In the genomic region with DNA sequence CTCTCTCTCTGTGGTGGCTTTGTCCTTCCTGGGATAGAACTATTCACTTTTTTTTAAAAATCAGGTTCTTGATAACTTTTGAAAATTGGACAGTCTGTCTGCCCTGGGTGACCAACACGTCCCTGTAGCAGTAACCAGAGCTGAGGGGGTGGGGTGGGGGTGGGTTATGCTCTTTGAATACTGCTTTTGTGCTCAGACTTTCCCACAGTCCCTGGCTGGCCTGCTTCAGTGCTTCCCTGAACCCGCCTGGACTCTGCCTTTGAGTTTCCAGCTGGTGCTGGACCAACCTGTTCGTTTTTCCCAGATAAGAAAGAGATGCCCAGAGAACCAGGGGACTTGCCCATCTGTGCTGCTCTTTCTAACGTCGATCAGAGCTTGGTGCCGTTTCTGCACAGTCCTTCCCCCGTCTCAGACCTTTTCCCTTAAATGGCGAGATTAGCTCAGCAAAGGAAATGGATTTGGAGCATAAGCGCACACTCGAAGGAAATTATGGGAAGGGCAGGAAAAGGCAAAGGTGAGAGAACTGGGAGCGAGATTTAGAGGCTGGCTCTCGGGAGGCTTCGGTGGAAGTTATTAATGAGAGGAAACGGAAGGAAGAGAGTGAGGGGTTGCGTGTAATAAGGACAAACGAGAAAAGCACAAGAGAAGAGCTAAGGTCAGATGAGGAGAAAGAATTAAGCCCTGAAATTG, we compare ENCODE assay signal across 9 mouse cellular contexts. TPM values are rescaled to one million over a fixed set of nuclear protein-coding genes. Genes with fewer than 3 reads are reported as not detected.
DNase-seq lines count a peak whose midpoint lies in the region; ATAC-seq lines count a peak whose summit lies in the region.
"Had no signal": no experiment of that assay in that cellular context is flagged by ENCODE, and none has a peak within 500 bp of the region (broad histone marks: within the 10 kb centered on the region; RNA-seq: fewer than 3 reads in every experiment).

No protein-coding gene starts in this region.

- intact Hi-C loops in left cerebral cortex, postnatal 25 days (cut with DNase I) = no loop called here

- ATAC-seq in forebrain, embryonic 12.5 days (ENCODE audit: low FRiP score) = peak; percentile 42; the same call in 1 of the 2 replicates
- ATAC-seq in midbrain, embryonic 15.5 days (replicated peaks) = peak; percentile 60; the same call in 1 of the 2 replicates

- H3K9me3 ChIP-seq in forebrain, embryonic 12.5 days = no peaks in the 10 kb centered on the region
- H3K9me3 ChIP-seq in midbrain, embryonic 15.5 days = no peaks in the 10 kb centered on the region
- H3K9me3 ChIP-seq: G1E had no signal

- H3K27ac ChIP-seq in forebrain, embryonic 12.5 days = no peak overlapping the region
- no peak overlapping the region for H3K27ac ChIP-seq in midbrain, embryonic 15.5 days

- peaks cover 13% of the 10 kb centered on the region for H3K4me1 ChIP-seq in forebrain, embryonic 12.5 days
- peaks cover 9% of the 10 kb centered on the region for H3K4me1 ChIP-seq in midbrain, embryonic 15.5 days

- no peak overlapping the region for H3K9ac ChIP-seq in forebrain, embryonic 12.5 days
- H3K9ac ChIP-seq in midbrain, embryonic 15.5 days = no peak overlapping the region

- H3K4me3 ChIP-seq in forebrain, embryonic 12.5 days (replicated peaks) = no peak overlapping the region
- H3K4me3 ChIP-seq in midbrain, embryonic 15.5 days = peak overlapping the region; percentile 10; the same call in 1 of the 2 replicates

- H3K4me2 ChIP-seq in forebrain, embryonic 12.5 days = peak overlapping the region; percentile 26
- H3K4me2 ChIP-seq in midbrain, embryonic 15.5 days = peak overlapping the region; percentile 38

- DNase-seq in kidney, adult 11 months = peak; percentile 9
- no peak for DNase-seq in kidney, adult 18-20 months
- DNase-seq in kidney, adult 8-10 months = peak; percentile 2 to 5
- no peak for DNase-seq in layer of hippocampus, adult 18-20 months (ENCODE audit: low spot score in 2 of 2)
- DNase-seq in left cerebral cortex, postnatal 25 days (ENCODE audit: low spot score in 2 of 2) = no peak
- DNase-seq in thymus, postnatal 36 days = no peak

- WGBS in forebrain, embryonic 12.5 days = 27% methylated on average over 16 of the region's 16 CpGs
- 24% methylated on average over 16 of the region's 16 CpGs for WGBS in midbrain, embryonic 15.5 days

- H3K27me3 ChIP-seq in forebrain, embryonic 12.5 days = no peaks in the 10 kb centered on the region
- H3K27me3 ChIP-seq in midbrain, embryonic 15.5 days (replicated peaks) = no peaks in the 10 kb centered on the region

- H3K36me3 ChIP-seq in forebrain, embryonic 12.5 days (replicated peaks) = no peaks in the 10 kb centered on the region
- no peaks in the 10 kb centered on the region for H3K36me3 ChIP-seq in midbrain, embryonic 15.5 days (replicated peaks)
- H3K36me3 ChIP-seq: G1E had no signal

RNA-seq across cellular contexts. Expression of a gene that starts 50.7 kb away (rescaled TPM):
- 15.0 and 16.1 TPM in 2 replicates for polyA plus RNA-seq in forebrain, embryonic 12.5 days (2016; fragmentation: Nextera tagmentation; extraction: Ambion mirVana)
- 3.9 and 4.5 TPM in 2 replicates for polyA plus RNA-seq in midbrain, embryonic 15.5 days (2015; fragmentation: Nextera tagmentation; extraction: Ambion mirVana)
- total RNA-seq in layer of hippocampus, adult 18-20 months (2021) = 10 to 100 TPM in 1 of 2 experiments, 1 to 10 TPM in 1; 9.2 to 12.4 TPM
- 10 to 100 TPM; 17.9 to 18.2 TPM for total RNA-seq in left cerebral cortex, postnatal 25 days (2021)

Comparison
In these comparisons a context has a peak if more than half of its experiments do, and no peak if none do; other contexts are left out.
1. DNase-seq: peak in kidney, adult 11 months (single experiment) and kidney, adult 8-10 months (2 of 2); none in kidney, adult 18-20 months (single experiment), layer of hippocampus, adult 18-20 months (0 of 2), left cerebral cortex, postnatal 25 days (0 of 2) and thymus, postnatal 36 days (0 of 2).